Mouse (Mus musculus) MEL (cell line): ENCODE results near the gene Wap. TPM values are rescaled to one million over a fixed set of nuclear protein-coding genes. Genes with fewer than 3 reads are reported as not detected.

Experiments used
- DNase-seq: peaks from one replicate; pipeline ENCODE4 v3.0.0; 2011; ENCODE audit warnings: low read depth, low spot score
- H3K27ac ChIP-seq: 2 replicates; pipeline ENCODE4 v1.5.1; 2012; ENCODE audit warnings: low read depth, mild to moderate bottlenecking, control low read depth, low read length, moderate library complexity; ENCODE audit not compliant: control insufficient read depth
- H3K27me3 ChIP-seq, 2 experiments: fragments of 150-350 bp in 1 of 2; sonication (generic) in 1 of 2; 2 replicates each; pipeline ENCODE4 v1.6.1; 2012; ENCODE audit warnings: low read length in 2 of 2, mild to moderate bottlenecking in 2 of 2, improper control_type of control experiment in 1 of 2, moderate library complexity in 1 of 2; ENCODE audit not compliant: insufficient read depth in 2 of 2, control insufficient read depth in 1 of 2
- H3K36me3 ChIP-seq, 2 experiments: 2 replicates each; pipeline ENCODE4 v1.6.1; 2012 to 2014; ENCODE audit warnings: low read length in 2 of 2, improper control_type of control experiment in 1 of 2, inconsistent platforms in 1 of 2, mild to moderate bottlenecking in 1 of 2; ENCODE audit not compliant: insufficient read depth in 2 of 2, control insufficient read depth in 1 of 2
- H3K4me1 ChIP-seq, 2 experiments: fragments of 150-350 bp in 1 of 2; sonication (generic) in 1 of 2; 2 replicates each; pipeline ENCODE4 v1.6.1; 2012; ENCODE audit warnings: low read length in 2 of 2, improper control_type of control experiment in 1 of 2, mild to moderate bottlenecking in 1 of 2; ENCODE audit not compliant: insufficient read depth in 2 of 2, control insufficient read depth in 1 of 2
- H3K4me3 ChIP-seq, 2 experiments: fragments of 150-350 bp in 1 of 2; sonication (generic) in 1 of 2; 2 replicates each; pipeline ENCODE4 v1.5.1; 2012; ENCODE audit warnings: low read depth in 2 of 2, low read length in 2 of 2, mild to moderate bottlenecking in 2 of 2, moderate library complexity in 2 of 2, control low read depth in 1 of 2, improper control_type of control experiment in 1 of 2; ENCODE audit not compliant: control insufficient read depth in 1 of 2, insufficient read depth in 1 of 2
- H3K79me2 ChIP-seq: 2 replicates; pipeline ENCODE4 v1.6.1; 2012; ENCODE audit warnings: mild to moderate bottlenecking, low read length, moderate library complexity; ENCODE audit not compliant: control insufficient read depth, poor library complexity, insufficient read depth
- H3K9ac ChIP-seq: 2 replicates; pipeline ENCODE4 v1.6.1; 2012; ENCODE audit warnings: low read depth, mild to moderate bottlenecking, control low read depth, low read length, moderate library complexity; ENCODE audit not compliant: control insufficient read depth, poor library complexity, severe bottlenecking
- H3K9me3 ChIP-seq: fragments of 150-350 bp; sonication (generic); replicated peaks from 2 replicates; pipeline ENCODE4 v1.6.1; 2012; ENCODE audit warnings: mild to moderate bottlenecking, low read length, improper control_type of control experiment, moderate library complexity; ENCODE audit not compliant: insufficient read depth
- CHD2 ChIP-seq: IDR thresholded peaks from 2 replicates; pipeline ENCODE4 v1.6.1; 2011; ENCODE audit warnings: low read length, improper control_type of control experiment
- E2F4 ChIP-seq: IDR thresholded peaks from 2 replicates; pipeline ENCODE4 v1.6.1; 2011; ENCODE audit warnings: low read depth, low read length, improper control_type of control experiment, borderline replicate concordance
- EP300 ChIP-seq, 2 experiments: IDR thresholded peaks; 2 replicates each; pipeline ENCODE4 v1.6.1; 2011; ENCODE audit warnings: improper control_type of control experiment in 2 of 2, low read length in 2 of 2, low read depth in 1 of 2, mild to moderate bottlenecking in 1 of 2
- GABPA ChIP-seq: IDR thresholded peaks from 2 replicates; pipeline ENCODE4 v1.6.1; 2012; ENCODE audit warnings: low read depth, mild to moderate bottlenecking, inconsistent platforms, low read length, improper control_type of control experiment, moderate library complexity
- JUND ChIP-seq: IDR thresholded peaks from 2 replicates; pipeline ENCODE4 v1.6.1; 2011; ENCODE audit warnings: low read depth, mild to moderate bottlenecking, improper control_type of control experiment, low read length
- KAT2A ChIP-seq: conservative IDR thresholded peaks from 2 replicates; pipeline ENCODE4 v1.6.1; 2012; ENCODE audit warnings: low read depth, low read length, improper control_type of control experiment, inconsistent platforms
- MEF2A ChIP-seq: IDR thresholded peaks from 2 replicates; pipeline ENCODE4 v1.6.1; 2014; ENCODE audit warnings: low read depth, mild to moderate bottlenecking, inconsistent platforms, low read length, improper control_type of control experiment; ENCODE audit not compliant: poor library complexity, insufficient replicate concordance, severe bottlenecking; ENCODE audit errors: extremely low read depth
- MXI1 ChIP-seq: IDR thresholded peaks from 2 replicates; pipeline ENCODE4 v1.6.1; 2011; ENCODE audit warnings: mild to moderate bottlenecking, low read depth, low read length, improper control_type of control experiment
- MYC ChIP-seq: IDR thresholded peaks from 2 replicates; pipeline ENCODE4 v1.6.1; 2011; ENCODE audit warnings: low read depth, mild to moderate bottlenecking, low read length, improper control_type of control experiment, moderate library complexity
- NRF1 ChIP-seq: IDR thresholded peaks from 2 replicates; pipeline ENCODE4 v1.6.1; 2014; ENCODE audit warnings: low read depth, mild to moderate bottlenecking, inconsistent platforms, low read length, improper control_type of control experiment, moderate library complexity; ENCODE audit not compliant: poor library complexity, insufficient read depth, severe bottlenecking
- POLR2A ChIP-seq, 2 experiments: IDR thresholded peaks; 2 replicates each; pipeline ENCODE4 v1.6.1; 2011 to 2012; ENCODE audit warnings: low read length in 2 of 2, mild to moderate bottlenecking in 2 of 2, control low read depth in 1 of 2, improper control_type of control experiment in 1 of 2, low read depth in 1 of 2, moderate library complexity in 1 of 2; ENCODE audit not compliant: control insufficient read depth in 1 of 2, insufficient read depth in 1 of 2, poor library complexity in 1 of 2
- POLR2AphosphoS5 ChIP-seq: IDR thresholded peaks from 2 replicates; pipeline ENCODE4 v1.6.1; 2012; ENCODE audit warnings: low read depth, borderline replicate concordance, mild to moderate bottlenecking, inconsistent platforms, low read length, moderate library complexity, mixed read lengths
- RAD21 ChIP-seq: IDR thresholded peaks from 2 replicates; pipeline ENCODE4 v1.6.1; 2011; ENCODE audit warnings: mild to moderate bottlenecking, low read depth, low read length, improper control_type of control experiment
- RCOR1 ChIP-seq: IDR thresholded peaks from 2 replicates; pipeline ENCODE4 v1.6.1; 2012; ENCODE audit warnings: low read depth, mild to moderate bottlenecking, inconsistent platforms, low read length, improper control_type of control experiment
- SIN3A ChIP-seq: IDR thresholded peaks from 2 replicates; pipeline ENCODE4 v1.6.1; 2012; ENCODE audit warnings: low read length, improper control_type of control experiment, inconsistent platforms
- SMC3 ChIP-seq: IDR thresholded peaks from 2 replicates; pipeline ENCODE4 v1.6.1; 2011; ENCODE audit warnings: low read depth, low read length, improper control_type of control experiment
- TAL1 ChIP-seq: IDR thresholded peaks from 2 replicates; pipeline ENCODE4 v1.6.1; 2012; ENCODE audit warnings: mild to moderate bottlenecking, inconsistent platforms, low read length, moderate library complexity, mixed read lengths
- USF2 ChIP-seq, 2 experiments: IDR thresholded peaks; 2 replicates each; pipeline ENCODE4 v1.6.1; 2011 to 2012; ENCODE audit warnings: improper control_type of control experiment in 2 of 2, low read length in 2 of 2, borderline replicate concordance in 1 of 2, inconsistent platforms in 1 of 2, low read depth in 1 of 2, mild to moderate bottlenecking in 1 of 2; ENCODE audit not compliant: insufficient read depth in 1 of 2
- ZC3H11A ChIP-seq: IDR thresholded peaks from 2 replicates; pipeline ENCODE4 v1.6.1; 2012; ENCODE audit warnings: low read depth, mild to moderate bottlenecking, inconsistent platforms, low read length, improper control_type of control experiment
- polyA plus RNA-seq, 2 experiments: library from polyadenylated mRNA; stranded (reverse) in 1 of 2; unstranded in 1 of 2; fragments of >175 nt in 1 of 2; fragments of >200 nt in 1 of 2; gene quantifications; 2 replicates each; pipeline versions ENCODE4 v1.2.1 to v1.2.4; 2012; ENCODE audit warnings: low replicate concordance in 2 of 2, low read depth in 1 of 2; ENCODE audit not compliant: insufficient read length in 2 of 2, insufficient read depth in 1 of 2, missing spikeins in 1 of 2
- total RNA-seq: library from RNA; depleted of rRNA; stranded (reverse); fragments of 300-350 nt; gene quantifications from 2 replicates; pipeline ENCODE4 v1.2.3, GENCODE M21; 2012

Gene Wap
- total and polyA plus RNA-seq, 3 experiments = not detected

DNA sequence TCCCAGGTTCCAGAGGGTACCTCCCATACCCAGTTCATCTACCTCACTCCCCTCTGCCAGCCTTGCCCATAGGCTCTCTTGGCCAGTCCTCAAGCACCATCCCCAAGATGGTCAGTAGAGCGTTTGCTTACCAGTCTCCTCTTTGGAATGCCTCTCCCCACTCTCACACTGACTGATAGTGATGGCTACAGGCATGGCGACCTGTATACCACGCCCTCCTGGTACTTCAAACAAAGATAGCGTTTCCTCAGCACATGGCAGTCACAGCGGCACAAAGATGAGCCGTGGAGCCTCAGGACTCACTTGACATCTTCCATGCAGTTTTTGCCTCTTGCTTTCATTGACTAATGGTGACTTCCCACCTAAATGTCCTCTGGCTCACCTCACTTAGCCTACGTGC is 48.6 kb downstream of the Wap start:
- no peak overlapping the region for H3K4me3 ChIP-seq
- no peaks in the 10 kb centered on the region for H3K27me3 ChIP-seq
- H3K9me3 ChIP-seq = no peaks in the 10 kb centered on the region
- H3K4me1 ChIP-seq = peaks cover 10 to 28% of the 10 kb centered on the region in 2 experiments
- H3K79me2 ChIP-seq = no peaks in the 10 kb centered on the region
- H3K36me3 ChIP-seq = peaks cover 24 to 27% of the 10 kb centered on the region in 2 experiments
- no peak for DNase-seq
- TF ChIP-seq POLR2A (IDR thresholded peaks at IDR 0.05; ENCODE audit: control insufficient read depth in 1 of 2, insufficient read depth in 1 of 2, low read depth in 1 of 2, low read length in 2 of 2, poor library complexity in 1 of 2) (no peak), KAT2A (no peak), TAL1 (no peak), MEF2A (no peak), EP300 (IDR thresholded peaks at IDR 0.05; ENCODE audit: low read depth in 1 of 2, low read length in 2 of 2) (no peak), RAD21 (no peak), MXI1 (no peak), NRF1 (no peak)
- H3K27ac ChIP-seq = no peak overlapping the region
- H3K9ac ChIP-seq = no peak overlapping the region

- no peaks in the 10 kb centered on the region for H3K9me3 ChIP-seq
- no peak for DNase-seq
- no peaks in the 10 kb centered on the region for H3K79me2 ChIP-seq
- no peak overlapping the region for H3K9ac ChIP-seq
- H3K36me3 ChIP-seq = peaks cover 24 to 27% of the 10 kb centered on the region in 2 experiments
- TF ChIP-seq MYC = no peak
- TF ChIP-seq SIN3A = no peak
- TF ChIP-seq EP300 (IDR thresholded peaks at IDR 0.05; ENCODE audit: low read depth in 1 of 2, low read length in 2 of 2) = no peak
- no peak for TF ChIP-seq JUND
- TF ChIP-seq E2F4 = no peak
- no peak for TF ChIP-seq ZC3H11A
- no peak for TF ChIP-seq SMC3
- TF ChIP-seq CHD2 = no peak
- TF ChIP-seq RCOR1 = no peak
- TF ChIP-seq USF2 (IDR thresholded peaks at IDR 0.05; ENCODE audit: borderline replicate concordance in 1 of 2, insufficient read depth in 1 of 2, low read depth in 1 of 2, low read length in 2 of 2) = no peak
- no peak for TF ChIP-seq KAT2A
- TF ChIP-seq POLR2AphosphoS5 = no peak
- no peak for TF ChIP-seq GABPA
- no peaks in the 10 kb centered on the region for H3K27me3 ChIP-seq
- H3K4me3 ChIP-seq = no peak overlapping the region
- H3K4me1 ChIP-seq = peaks cover 10 to 28% of the 10 kb centered on the region in 2 experiments
- H3K27ac ChIP-seq = no peak overlapping the region
Observed at GRCm38 (mm10) chr11:6588295-6588694, 50.1 kb downstream of the Wap start.
